Mouse (Mus musculus) myocyte (in vitro differentiated cells): ENCODE results near the gene Wnk4.

ENCODE experiments used
- MAX ChIP-seq: IDR thresholded peaks from one replicate; pipeline ENCODE4 v1.6.1; 2011; ENCODE audit warnings: low read depth, mild to moderate bottlenecking, control low read depth
- MYOD1 ChIP-seq, 3 experiments: IDR thresholded peaks; one replicate each; pipeline ENCODE4 v1.6.1; 2011; ENCODE audit warnings: control low read depth in 2 of 3, low read depth in 2 of 3, mild to moderate bottlenecking in 2 of 3, moderate library complexity in 1 of 3; ENCODE audit not compliant: insufficient read length in 2 of 3, control insufficient read depth in 1 of 3
- MYOG ChIP-seq, 3 experiments: IDR thresholded peaks; one replicate each; pipeline ENCODE4 v1.6.1; 2011; ENCODE audit warnings: control low read depth in 2 of 3, low read depth in 2 of 3, mild to moderate bottlenecking in 2 of 3; ENCODE audit not compliant: insufficient read length in 2 of 3, control insufficient read depth in 1 of 3, insufficient read depth in 1 of 3
- POLR2A ChIP-seq: IDR thresholded peaks from one replicate; pipeline ENCODE4 v1.6.1; 2011; ENCODE audit warnings: low read depth, mild to moderate bottlenecking, control low read depth, moderate library complexity; ENCODE audit not compliant: insufficient read length
- POLR2AphosphoS2 ChIP-seq: IDR thresholded peaks from one replicate; pipeline ENCODE4 v1.6.1; 2011; ENCODE audit warnings: low read depth, control low read depth; ENCODE audit not compliant: insufficient read length
- USF1 ChIP-seq: IDR thresholded peaks from one replicate; pipeline ENCODE4 v1.6.1; 2011; ENCODE audit warnings: low read depth, mild to moderate bottlenecking, control low read depth, moderate library complexity

DNA sequence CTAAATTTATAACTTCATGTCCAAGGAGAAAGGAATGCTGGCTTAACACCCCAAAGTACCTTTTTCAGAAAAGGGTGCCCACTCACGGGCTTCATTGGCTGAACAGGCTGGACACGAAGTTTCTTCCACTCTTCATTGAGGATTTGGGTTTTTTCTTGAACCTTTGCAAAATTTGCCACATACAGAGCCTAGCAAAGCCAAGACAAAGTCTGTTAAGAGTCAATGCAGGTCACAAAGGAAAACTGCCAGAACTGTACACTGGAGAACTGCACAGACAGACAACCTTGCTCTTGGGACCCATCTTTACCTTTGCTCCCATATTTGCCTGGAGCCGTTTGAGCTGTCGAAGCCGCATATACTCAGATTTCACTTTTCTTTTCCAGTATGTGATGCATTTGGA lies 43.4 kb upstream of the Wnk4 start:
- TF ChIP-seq POLR2A (no peak), MAX (no peak), MYOG (IDR thresholded peaks at IDR 0.05; ENCODE audit: control insufficient read depth in 1 of 3, insufficient read depth in 1 of 3, insufficient read length in 2 of 3, low read depth in 2 of 3) (no peak), USF1 (no peak), POLR2AphosphoS2 (no peak), MYOD1 (IDR thresholded peaks at IDR 0.05; ENCODE audit: control insufficient read depth in 1 of 3, insufficient read length in 2 of 3, low read depth in 2 of 3) (no peak)
